Mouse (Mus musculus) megakaryocyte progenitor cell, adult 5-6 weeks (primary cell): Measurements from ENCODE around the gene Vasp. TPM values are rescaled to one million over a fixed set of nuclear protein-coding genes. Genes with fewer than 3 reads are reported as not detected.

Experiments used
- ATAC-seq: replicated peaks from 2 replicates; pipeline ENCODE4 v1.8.0; 2016; ENCODE audit warnings: mild to moderate bottlenecking, moderate TSS enrichment, inconsistent platforms; ENCODE audit not compliant: poor library complexity
- total RNA-seq, 2 experiments: library from RNA; stranded (forward) in 1 of 2; stranded (reverse) in 1 of 2; fragments of 157-497, 149-512 nt in 1 of 2; fragments of 200-1000 nt in 1 of 2; gene quantifications; 2 replicates each; pipeline versions ENCODE4 v1.2.3 to v1.2.4; 2015 to 2017

Vasp gene
- total RNA-seq, 2 experiments from 2014 or later = 49.6 to 73.0 TPM

- no peak for ATAC-seq
Measured at GRCm38 (mm10) chr7:19214940-19215339, 56.7 kb downstream of the Vasp start.

- peak; percentile 40; the same call in 1 of the 2 replicates for ATAC-seq
Measured at GRCm38 (mm10) chr7:19214369-19214768, 57.2 kb downstream of the Vasp start.

GRCm38 (mm10) chr7:19213385-19213784 lies 58.2 kb downstream of the Vasp start:
- no peak for ATAC-seq

GRCm38 (mm10) chr7:19211996-19212755 lies 59.4 kb downstream of the Vasp start, which contains the start of gene Gpr4:
Gene Gpr4 (plus strand): TSS chr7:19212538.
- peak; percentile 51 for ATAC-seq

- no peak for ATAC-seq
Measured at GRCm38 (mm10) chr7:19211041-19211675, 60.5 kb downstream of the Vasp start.

- no peak for ATAC-seq
Measured at GRCm38 (mm10) chr7:19210010-19210409, 61.6 kb downstream of the Vasp start.

- no peak for ATAC-seq
Measured at GRCm38 (mm10) chr7:19209494-19209893, 62.1 kb downstream of the Vasp start.

- no peak for ATAC-seq
Measured at GRCm38 (mm10) chr7:19208944-19209472, 62.6 kb downstream of the Vasp start.

GRCm38 (mm10) chr7:19208201-19208910 lies 63.3 kb downstream of the Vasp start:
- no peak for ATAC-seq

Other genes with a start within 250 kb of the Vasp start
- gene Foxa3, start 248.3 kb downstream of the Vasp start, total RNA-seq (2015) = not detected in 2 replicates
- not detected in 2 replicates for gene Foxa3, start 248.3 kb downstream of the Vasp start, total RNA-seq (2017)
- gene Sympk, start 247.4 kb downstream of the Vasp start, total RNA-seq (2015) = 58.1 and 74.7 TPM in 2 replicates
- 44.9 and 48.6 TPM in 2 replicates for gene Sympk, start 247.4 kb downstream of the Vasp start, total RNA-seq (2017)
- gene Rsph6a, start 217.1 kb downstream of the Vasp start, total RNA-seq (2015) = not detected in 2 replicates
- gene Rsph6a, start 217.1 kb downstream of the Vasp start, total RNA-seq (2017) = 0.61 TPM in 1 of 2 replicates, not detected in the other
- 4.4 and 5.5 TPM in 2 replicates for gene Dmwd, start 195.6 kb downstream of the Vasp start, total RNA-seq (2015)
- 1.5 and 2.3 TPM in 2 replicates for gene Dmwd, start 195.6 kb downstream of the Vasp start, total RNA-seq (2017)
- gene Dmpk, start 188.0 kb downstream of the Vasp start, total RNA-seq (2015) = 0.78 and 1.9 TPM in 2 replicates
- gene Dmpk, start 188.0 kb downstream of the Vasp start, total RNA-seq (2017) = 0.84 TPM in 1 of 2 replicates, not detected in the other
- 2.8 and 3.9 TPM in 2 replicates for gene Six5, start 177.2 kb downstream of the Vasp start, total RNA-seq (2015)
- gene Six5, start 177.2 kb downstream of the Vasp start, total RNA-seq (2017) = 2.3 and 2.4 TPM in 2 replicates
- 0.24 and 0.57 TPM in 2 replicates for gene Gm4969, start 153.4 kb downstream of the Vasp start, total RNA-seq (2015)
- 0.03 and 0.42 TPM in 2 replicates for gene Gm4969, start 153.4 kb downstream of the Vasp start, total RNA-seq (2017)
- gene Fbxo46, start 152.0 kb downstream of the Vasp start, total RNA-seq (2015) = 2.0 and 2.1 TPM in 2 replicates
- 4.2 and 5.0 TPM in 2 replicates for gene Fbxo46, start 152.0 kb downstream of the Vasp start, total RNA-seq (2017)
- 6.5 and 6.9 TPM in 2 replicates for gene Qpctl, start 122.5 kb downstream of the Vasp start, total RNA-seq (2015)
- gene Qpctl, start 122.5 kb downstream of the Vasp start, total RNA-seq (2017) = 3.4 and 5.6 TPM in 2 replicates
- gene Snrpd2, start 122.1 kb downstream of the Vasp start, total RNA-seq (2015) = 106 and 117 TPM in 2 replicates
- 78.6 and 83.9 TPM in 2 replicates for gene Snrpd2, start 122.1 kb downstream of the Vasp start, total RNA-seq (2017)
- not detected in 2 replicates for gene Gipr, start 105.7 kb downstream of the Vasp start, total RNA-seq (2015)
- gene Gipr, start 105.7 kb downstream of the Vasp start, total RNA-seq (2017) = not detected in 2 replicates
- gene Eml2, start 95.4 kb downstream of the Vasp start, total RNA-seq (2015) = 4.3 and 5.5 TPM in 2 replicates
- 8.0 and 15.1 TPM in 2 replicates for gene Eml2, start 95.4 kb downstream of the Vasp start, total RNA-seq (2017)
- 0.12 TPM in 1 of 2 replicates, not detected in the other for gene Gpr4, start 59.3 kb downstream of the Vasp start, total RNA-seq (2015)
- gene Gpr4, start 59.3 kb downstream of the Vasp start, total RNA-seq (2017) = not detected in 2 replicates
- gene Opa3, start 43.5 kb downstream of the Vasp start, total RNA-seq (2015) = 12.4 and 16.1 TPM in 2 replicates
- gene Opa3, start 43.5 kb downstream of the Vasp start, total RNA-seq (2017) = 19.9 and 25.0 TPM in 2 replicates
- 0.20 TPM in 1 of 2 replicates, not detected in the other for gene Ppm1n, start 8.2 kb upstream of the Vasp start, total RNA-seq (2015)
- gene Ppm1n, start 8.2 kb upstream of the Vasp start, total RNA-seq (2017) = not detected in 2 replicates
- gene Rtn2, start 10.8 kb upstream of the Vasp start, total RNA-seq (2015) = not detected in 2 replicates
- not detected in 2 replicates for gene Rtn2, start 10.8 kb upstream of the Vasp start, total RNA-seq (2017)
- gene Fosb, start 38.2 kb upstream of the Vasp start, total RNA-seq (2015) = 18.2 and 28.4 TPM in 2 replicates
- gene Fosb, start 38.2 kb upstream of the Vasp start, total RNA-seq (2017) = 12.7 and 13.2 TPM in 2 replicates
- gene Ercc1, start 73.0 kb upstream of the Vasp start, total RNA-seq (2015) = 26.5 and 32.3 TPM in 2 replicates
- 24.4 and 29.8 TPM in 2 replicates for gene Ercc1, start 73.0 kb upstream of the Vasp start, total RNA-seq (2017)
- gene Cd3eap, start 87.7 kb upstream of the Vasp start, total RNA-seq (2015) = 11.1 and 13.6 TPM in 2 replicates
- 24.8 and 27.4 TPM in 2 replicates for gene Cd3eap, start 87.7 kb upstream of the Vasp start, total RNA-seq (2017)
- gene Ppp1r13l, start 87.9 kb upstream of the Vasp start, total RNA-seq (2015) = 6.3 and 7.2 TPM in 2 replicates
- 0.74 and 1.2 TPM in 2 replicates for gene Ppp1r13l, start 87.9 kb upstream of the Vasp start, total RNA-seq (2017)
- gene Ercc2, start 110.2 kb upstream of the Vasp start, total RNA-seq (2015) = 10.7 and 11.2 TPM in 2 replicates
- 26.5 and 31.6 TPM in 2 replicates for gene Ercc2, start 110.2 kb upstream of the Vasp start, total RNA-seq (2017)
- gene Klc3, start 132.3 kb upstream of the Vasp start, total RNA-seq (2015) = not detected in 2 replicates
- gene Klc3, start 132.3 kb upstream of the Vasp start, total RNA-seq (2017) = 0.10 TPM in 1 of 2 replicates, not detected in the other
- gene Ckm, start 133.0 kb upstream of the Vasp start, total RNA-seq (2015) = 0.71 and 0.94 TPM in 2 replicates
- 1.4 and 2.0 TPM in 2 replicates for gene Ckm, start 133.0 kb upstream of the Vasp start, total RNA-seq (2017)
- 10.3 and 11.0 TPM in 2 replicates for gene Mark4, start 187.0 kb upstream of the Vasp start, total RNA-seq (2015)
- 4.8 and 6.9 TPM in 2 replicates for gene Mark4, start 187.0 kb upstream of the Vasp start, total RNA-seq (2017)
- gene Exoc3l2, start 191.5 kb upstream of the Vasp start, total RNA-seq (2015) = 0.54 and 0.57 TPM in 2 replicates
- gene Exoc3l2, start 191.5 kb upstream of the Vasp start, total RNA-seq (2017) = 0.62 and 1.3 TPM in 2 replicates
- 2.9 and 3.3 TPM in 2 replicates for gene Bloc1s3, start 236.6 kb upstream of the Vasp start, total RNA-seq (2015)
- gene Bloc1s3, start 236.6 kb upstream of the Vasp start, total RNA-seq (2017) = 1.3 and 1.5 TPM in 2 replicates
- gene Trappc6a, start 236.6 kb upstream of the Vasp start, total RNA-seq (2015) = 55.2 and 58.3 TPM in 2 replicates
- gene Trappc6a, start 236.6 kb upstream of the Vasp start, total RNA-seq (2017) = 26.1 and 39.5 TPM in 2 replicates
- gene Nkpd1, start 246.0 kb upstream of the Vasp start, total RNA-seq (2015) = not detected in 2 replicates
- gene Nkpd1, start 246.0 kb upstream of the Vasp start, total RNA-seq (2017) = 0.17 and 0.34 TPM in 2 replicates